ENCODE assay signal across 9 mouse cellular contexts in genomic region chr2:113539076-113539446, GRCm38 (mm10).
DNase-seq lines count a peak whose midpoint lies in the region; ATAC-seq lines count a peak whose summit lies in the region.
"Had no signal": no experiment of that assay in that cellular context is flagged by ENCODE, and none has a peak within 500 bp of the region (broad histone marks: within the 10 kb centered on the region; RNA-seq: fewer than 3 reads in every experiment).

No protein-coding gene starts in this region.

- no peaks in the 10 kb centered on the region for H3K9me3 ChIP-seq in heart, embryonic 16.5 days (replicated peaks; ENCODE audit: control insufficient read depth, low read length)
- no peaks in the 10 kb centered on the region for H3K9me3 ChIP-seq in embryonic facial prominence, embryonic 10.5 days
- H3K9me3 ChIP-seq in midbrain, embryonic 11.5 days (ENCODE audit: control insufficient read depth, low read length): no peaks in the 10 kb centered on the region

- 0 out of 2 replicates have a peak overlapping the region, but pooled peaks have one; percentile 12 for H3K4me2 ChIP-seq in heart, embryonic 16.5 days (ENCODE audit: low read depth, low read length)
- H3K4me2 ChIP-seq in midbrain, embryonic 11.5 days: no peak overlapping the region

- no peak overlapping the region for H3K4me3 ChIP-seq in heart, embryonic 16.5 days (ENCODE audit: low read length)
- no peak overlapping the region for H3K4me3 ChIP-seq in embryonic facial prominence, embryonic 10.5 days
- H3K4me3 ChIP-seq in midbrain, embryonic 11.5 days (ENCODE audit: low read depth, low read length): no peak overlapping the region

- WGBS in heart, embryonic 16.5 days: 19% methylated on average over 4 of the region's 4 CpGs
- WGBS in embryonic facial prominence, embryonic 10.5 days: 29% methylated on average over 4 of the region's 4 CpGs
- WGBS in midbrain, embryonic 11.5 days: 15% methylated on average over 4 of the region's 4 CpGs

- intact Hi-C loops in heart, postnatal 36 days (cut with DNase I): loop anchor here (5.0 kb wide), 2 partner anchors 268 to 288 kb away; partner anchors contain the start of gene Scg5

- H3K36me3 ChIP-seq in heart, embryonic 16.5 days (ENCODE audit: control insufficient read depth, insufficient read depth): no peaks in the 10 kb centered on the region
- no peaks in the 10 kb centered on the region for H3K36me3 ChIP-seq in embryonic facial prominence, embryonic 10.5 days (replicated peaks)
- H3K36me3 ChIP-seq in midbrain, embryonic 11.5 days (ENCODE audit: control insufficient read depth, insufficient read depth, low read length): no peaks in the 10 kb centered on the region

- no peak overlapping the region for H3K27ac ChIP-seq in heart, embryonic 16.5 days (ENCODE audit: low read length)
- no peak overlapping the region; the same call in 1 of the 2 replicates for H3K27ac ChIP-seq in embryonic facial prominence, embryonic 10.5 days (replicated peaks)
- H3K27ac ChIP-seq in midbrain, embryonic 11.5 days (ENCODE audit: low read depth, low read length): no peak overlapping the region
- H3K27ac ChIP-seq: liver, embryonic 14.5 days had no signal

- no peak overlapping the region for H3K9ac ChIP-seq in heart, embryonic 16.5 days (ENCODE audit: low read length)
- no peak overlapping the region for H3K9ac ChIP-seq in midbrain, embryonic 11.5 days (ENCODE audit: low read length)
- H3K9ac ChIP-seq: liver, embryonic 14.5 days had no signal

- no peak for ATAC-seq in heart, embryonic 16.5 days (replicated peaks; ENCODE audit: extremely low read depth, insufficient read depth, low FRiP score)
- ATAC-seq in midbrain, embryonic 11.5 days (ENCODE audit: low FRiP score): peak; percentile 55

- no peak for DNase-seq in heart, postnatal 36 days
- peak; percentile 10 for DNase-seq in ES-CJ7 (ENCODE audit: low read depth, low spot score)
- peak; percentile 25 for DNase-seq in embryonic facial prominence, embryonic 10.5 days (ENCODE audit: low spot score)
- DNase-seq in midbrain, embryonic 11.5 days (ENCODE audit: low spot score, missing footprints): no peak
- no peak for DNase-seq in yolk sac, embryonic 10.5 days (ENCODE audit: low spot score)
- DNase-seq in layer of hippocampus, postnatal 36 days: no peak
- DNase-seq in gastrocnemius, postnatal 25 days: no peak

- H3K27me3 ChIP-seq in heart, embryonic 16.5 days (ENCODE audit: control insufficient read depth, insufficient read depth, low read length): no peaks in the 10 kb centered on the region
- H3K27me3 ChIP-seq in embryonic facial prominence, embryonic 10.5 days (replicated peaks; ENCODE audit: low read depth, poor library complexity, severe bottlenecking): no peaks in the 10 kb centered on the region
- no peaks in the 10 kb centered on the region; the same call in 1 of the 2 replicates for H3K27me3 ChIP-seq in midbrain, embryonic 11.5 days (ENCODE audit: control insufficient read depth, insufficient read depth, low read length)

- H3K4me1 ChIP-seq in heart, embryonic 16.5 days (ENCODE audit: control insufficient read depth, insufficient read depth, low read length): peaks cover 12% of the 10 kb centered on the region
- peaks cover 20% of the 10 kb centered on the region for H3K4me1 ChIP-seq in embryonic facial prominence, embryonic 10.5 days
- peaks cover 10% of the 10 kb centered on the region; the same call in 1 of the 2 replicates for H3K4me1 ChIP-seq in midbrain, embryonic 11.5 days (ENCODE audit: control insufficient read depth, insufficient read depth, low read length)

Comparison
In these comparisons a context has a peak if more than half of its experiments do, and no peak if none do; other contexts are left out.
1. DNase-seq: peak in ES-CJ7 (single experiment) and embryonic facial prominence, embryonic 10.5 days (single experiment); none in heart, postnatal 36 days (0 of 2), midbrain, embryonic 11.5 days (single experiment), yolk sac, embryonic 10.5 days (single experiment), layer of hippocampus, postnatal 36 days (0 of 2) and gastrocnemius, postnatal 25 days (single experiment).